Mouse (Mus musculus) forebrain, postnatal 0 days (tissue): ENCODE measurements around the gene Ppbp. TPM values are rescaled to one million over a fixed set of nuclear protein-coding genes. Genes with fewer than 3 reads are reported as not detected.
A peak's percentile ranks its signal among the peaks of the same experiment; 100 is the strongest.

Experiments
- ATAC-seq: fragments of 200-750 bp; cut with Nextera tagmentation; 2 replicates; pipeline ENCODE4 v1.8.0; 2017; ENCODE audit warnings: mild to moderate bottlenecking, moderate library complexity
- DNase-seq: peaks from one replicate; pipeline ENCODE4 v3.0.0-alpha.2; 2015
- H3K27ac ChIP-seq: fragments of 300-500 bp; sonication (generic); 2 replicates; pipeline ENCODE4 v1.5.1; 2014; ENCODE audit warnings: low read depth, mild to moderate bottlenecking, antibody characterized with exemption, low read length, moderate library complexity, mixed read lengths
- H3K27me3 ChIP-seq: fragments of 300-500 bp; sonication (generic); 2 replicates; pipeline ENCODE4 v1.6.1; 2014; ENCODE audit warnings: mild to moderate bottlenecking, low read length, mixed read lengths; ENCODE audit not compliant: insufficient read depth
- H3K36me3 ChIP-seq: fragments of 300-500 bp; sonication (generic); 2 replicates; pipeline ENCODE4 v1.6.1; 2014; ENCODE audit warnings: mild to moderate bottlenecking, moderate library complexity; ENCODE audit not compliant: insufficient read depth
- H3K4me1 ChIP-seq: fragments of 300-500 bp; sonication (generic); 2 replicates; pipeline ENCODE4 v1.6.1; 2014; ENCODE audit warnings: antibody characterized with exemption; ENCODE audit not compliant: insufficient read depth
- H3K4me2 ChIP-seq: fragments of 300-500 bp; sonication (generic); 2 replicates; pipeline ENCODE4 v1.6.1; 2014; ENCODE audit warnings: low read depth, mild to moderate bottlenecking, moderate library complexity
- H3K4me3 ChIP-seq: fragments of 300-500 bp; sonication (generic); 2 replicates; pipeline ENCODE4 v1.5.1; 2014; ENCODE audit warnings: low read depth, low read length, mixed read lengths
- H3K9ac ChIP-seq: fragments of 300-500 bp; sonication (generic); 2 replicates; pipeline ENCODE4 v1.6.1; 2014; ENCODE audit warnings: mild to moderate bottlenecking
- H3K9me3 ChIP-seq: fragments of 300-500 bp; sonication (generic); 2 replicates; pipeline ENCODE4 v1.6.1; 2016; ENCODE audit warnings: low read length
- CTCF ChIP-seq: sonication (generic); IDR thresholded peaks from 2 replicates; pipeline ENCODE4 v1.5.1; 2016; ENCODE audit warnings: antibody characterized with exemption, control low read depth, low read depth
- WGBS: fragments of 180-500 bp; shearing (Covaris S2); extraction: QIAGEN DNeasy Blood & Tissue Kit; methylation state at CpG from one replicate; pipeline ENCODE4 v1.1.7; 2014; 5-methylcytosine and 5-hydroxymethylcytosine counted together
- polyA plus RNA-seq: library from polyadenylated mRNA; unstranded; fragments of >200 nt; fragmentation: Nextera tagmentation; extraction: Ambion mirVana; gene quantifications from 2 replicates; pipeline ENCODE4 v1.2.1, GENCODE M21; 2015
- total RNA-seq: library from RNA; depleted of rRNA; stranded (reverse); fragments of >200 nt; gene quantifications from 2 replicates; pipeline ENCODE4 v1.2.3, GENCODE M21; 2014; rRNA removed

The Ppbp gene
- total RNA-seq, result 0.23 and 0.43 TPM in 2 replicates
- polyA plus RNA-seq, result 0.21 and 0.28 TPM in 2 replicates

DNA sequence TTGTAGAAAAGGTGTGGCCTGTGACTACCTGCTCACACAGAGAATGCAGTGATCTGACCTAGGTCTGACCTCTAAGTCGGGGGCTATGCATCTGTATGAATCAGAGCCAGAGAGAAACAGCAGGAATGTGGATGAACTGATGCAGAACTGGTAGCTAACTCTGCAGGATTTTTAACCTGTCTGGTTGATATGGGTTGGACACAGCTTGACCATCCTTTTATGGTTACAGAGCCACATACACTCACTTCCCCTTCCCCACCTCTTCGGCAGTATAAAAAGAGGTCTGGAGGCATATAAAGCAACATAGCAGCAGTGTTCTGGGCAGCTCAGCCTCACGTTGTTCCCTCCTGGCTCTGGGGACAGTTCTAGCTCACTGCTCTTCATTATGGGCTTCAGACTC, at the start of gene Ppbp:
Ppbp (plus strand) TSS at position 301 of the 400 bp plus-strand sequence.
- Histone ChIP-seq H3K4me2 (no peak within 1 kb of the TSS), H3K27ac (no peak within 1 kb of the TSS), H3K9ac (no peak within 1 kb of the TSS), H3K4me1 (no peaks in the 10 kb centered on the region), H3K9me3 (no peaks in the 10 kb centered on the region), H3K4me3 (no peak within 1 kb of the TSS), H3K36me3 (no peaks in the 10 kb centered on the region), H3K27me3 (no peaks in the 10 kb centered on the region)
- ATAC-seq (no peak), DNase-seq (no peak)
- no peak for TF ChIP-seq CTCF
- 72% methylated on average over 3 of the region's 3 CpGs for WGBS

DNA sequence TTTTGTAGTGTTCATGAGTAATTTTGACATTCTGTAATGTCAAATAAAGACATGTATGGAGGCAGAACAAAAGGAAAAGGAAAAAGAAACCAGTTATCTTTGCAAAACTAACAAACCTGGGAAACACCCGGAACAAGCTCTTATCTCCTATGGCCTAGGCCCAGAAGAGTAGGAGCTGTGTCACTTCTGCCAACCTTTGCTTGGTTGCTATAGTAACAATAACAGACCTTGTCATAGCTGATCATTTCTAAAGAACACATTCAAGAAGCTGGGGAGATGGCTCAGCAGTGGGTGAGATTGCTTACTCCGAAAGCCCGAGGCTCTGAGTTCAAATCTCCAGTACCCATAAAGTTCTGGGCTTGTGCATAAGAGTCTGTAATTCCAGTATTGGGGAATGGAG, 45.7 kb upstream of the Ppbp start:
- WGBS, result 88% methylated on average over 3 of the region's 3 CpGs

GRCm38 (mm10) chr5:90728254-90728653, 40.1 kb upstream of the Ppbp start:
- Histone ChIP-seq H3K4me3 (no peak overlapping the region), H3K9ac (no peak overlapping the region), H3K9me3 (no peaks in the 10 kb centered on the region), H3K36me3 (no peaks in the 10 kb centered on the region), H3K27me3 (no peaks in the 10 kb centered on the region), H3K4me2 (no peak overlapping the region), H3K27ac (no peak overlapping the region), H3K4me1 (no peaks in the 10 kb centered on the region)
- no peak for TF ChIP-seq CTCF
- DNase-seq (no peak), ATAC-seq (no peak)
- WGBS, result 78% methylated on average over 3 of the region's 3 CpGs

More for the DNA sequence above, 45.7 kb upstream of the Ppbp start:
- no peak for TF ChIP-seq CTCF
- Histone ChIP-seq H3K4me1 (no peaks in the 10 kb centered on the region), H3K27me3 (no peaks in the 10 kb centered on the region), H3K4me2 (no peak overlapping the region), H3K27ac (no peak overlapping the region), H3K36me3 (no peaks in the 10 kb centered on the region), H3K9me3 (no peaks in the 10 kb centered on the region), H3K9ac (no peak overlapping the region), H3K4me3 (no peak overlapping the region)
- ATAC-seq, result no peak
- no peak for DNase-seq

DNA sequence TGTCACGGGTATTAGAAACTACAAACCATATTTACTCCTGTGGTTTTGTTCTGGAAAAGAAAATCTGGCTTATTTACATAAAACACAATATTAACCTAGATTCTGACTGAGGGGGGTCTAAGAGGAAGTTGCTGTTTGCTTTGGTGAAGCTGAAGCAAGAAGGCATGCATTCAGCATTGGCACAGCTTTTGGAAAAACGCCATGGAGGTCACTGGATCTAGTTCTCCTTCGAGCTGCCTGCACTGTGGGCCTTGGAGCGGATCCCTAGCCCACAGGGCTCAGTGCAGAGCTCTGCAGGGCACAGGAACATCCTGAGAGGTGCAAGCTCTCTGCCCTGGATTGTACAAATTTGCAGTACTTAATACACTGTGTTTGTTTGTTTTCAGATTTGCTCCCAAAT, 36.8 kb upstream of the Ppbp start:
- Histone ChIP-seq H3K27ac (no peak overlapping the region), H3K9ac (no peak overlapping the region), H3K4me3 (no peak overlapping the region), H3K9me3 (no peaks in the 10 kb centered on the region), H3K27me3 (no peaks in the 10 kb centered on the region), H3K4me2 (no peak overlapping the region), H3K36me3 (no peaks in the 10 kb centered on the region), H3K4me1 (no peaks in the 10 kb centered on the region)
- no peak for ATAC-seq
- no peak for DNase-seq
- WGBS, result 68% methylated on average over 4 of the region's 4 CpGs
- no peak for TF ChIP-seq CTCF

DNA sequence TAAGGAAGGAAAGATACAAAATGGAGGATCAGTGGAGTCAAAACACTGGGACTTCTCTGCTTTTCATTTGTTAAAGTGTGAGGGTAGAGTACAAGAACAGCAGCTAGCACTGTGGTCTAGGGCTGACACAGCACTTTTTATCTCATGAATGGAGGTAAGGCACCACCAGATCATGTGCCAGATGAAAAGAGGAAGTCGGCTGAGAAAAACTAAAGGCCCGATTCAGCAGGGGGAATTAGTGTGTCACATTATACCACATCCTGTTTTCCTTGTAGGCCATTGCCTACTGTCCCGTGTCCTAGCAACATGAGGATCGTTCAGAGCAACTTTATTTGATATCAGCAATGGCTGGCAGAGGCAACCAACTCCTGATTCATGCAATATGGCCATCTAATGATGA, 26.3 kb upstream of the Ppbp start:
- DNase-seq (no peak), ATAC-seq (no peak)
- H3K4me3 ChIP-seq, result no peak overlapping the region
- no peak overlapping the region for H3K9ac ChIP-seq
- H3K27me3 ChIP-seq, result no peaks in the 10 kb centered on the region
- H3K27ac ChIP-seq, result no peak overlapping the region
- H3K36me3 ChIP-seq, result no peaks in the 10 kb centered on the region
- no peaks in the 10 kb centered on the region for H3K4me1 ChIP-seq
- no peak overlapping the region for H3K4me2 ChIP-seq
- WGBS, result 73% methylated on average over 4 of the region's 4 CpGs
- TF ChIP-seq CTCF, result no peak
- no peaks in the 10 kb centered on the region for H3K9me3 ChIP-seq

DNA sequence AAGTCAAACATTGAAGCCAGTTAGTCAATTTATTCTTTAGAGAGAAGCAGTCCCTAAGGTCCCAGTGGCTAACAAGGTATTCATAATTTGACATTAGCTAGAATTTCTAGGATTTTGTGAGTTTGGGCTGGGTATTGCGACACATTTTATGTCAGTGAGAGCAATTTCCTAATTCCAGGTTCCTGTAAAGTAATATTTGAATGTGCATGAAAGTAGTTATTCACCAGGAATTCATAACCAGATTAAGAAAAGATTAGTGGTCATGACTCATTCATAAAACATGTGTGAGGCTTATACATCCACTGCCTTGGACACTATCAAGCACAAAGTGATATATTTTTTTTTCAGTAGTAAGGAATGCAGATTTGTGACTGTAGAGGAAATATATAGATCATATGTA, 14.4 kb upstream of the Ppbp start:
- no peak for ATAC-seq
- Histone ChIP-seq H3K9me3 (no peaks in the 10 kb centered on the region), H3K4me2 (no peak overlapping the region), H3K27me3 (peaks cover 2% of the 10 kb centered on the region; the same call in 1 of the 2 replicates), H3K9ac (no peak overlapping the region), H3K4me1 (no peaks in the 10 kb centered on the region), H3K36me3 (no peaks in the 10 kb centered on the region), H3K4me3 (no peak overlapping the region), H3K27ac (no peak overlapping the region)
- TF ChIP-seq CTCF, result no peak
- no peak for DNase-seq
- 98% methylated on average over 1 of the region's 1 CpGs for WGBS

DNA sequence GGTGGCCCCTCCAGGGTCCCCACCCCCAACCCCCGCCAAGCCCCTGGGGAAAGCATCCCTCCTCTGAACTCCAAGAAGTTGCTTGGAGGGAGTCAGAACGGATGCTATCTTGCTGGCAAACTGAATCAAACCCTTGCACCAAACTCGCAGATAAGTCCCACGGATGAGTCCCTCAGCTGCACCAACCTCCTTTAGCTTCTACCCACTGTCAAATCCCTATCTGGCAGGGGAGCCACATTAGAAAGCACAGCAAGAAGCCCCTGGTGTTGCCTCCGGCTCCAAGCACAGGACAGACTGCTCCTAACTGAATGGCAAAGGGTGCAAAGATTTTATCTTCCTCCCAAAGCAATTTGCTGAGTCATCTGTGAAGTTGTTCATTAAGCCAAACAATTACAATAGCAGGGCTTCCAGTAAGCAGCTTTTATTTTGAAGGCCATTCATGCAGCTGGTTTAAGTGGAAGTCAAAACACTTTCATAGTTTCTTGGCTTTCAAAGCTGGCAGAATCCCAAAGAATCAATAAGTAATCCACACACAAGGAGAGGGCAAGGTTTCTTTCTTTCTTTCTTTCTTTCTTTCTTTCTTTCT, 10.2 kb upstream of the Ppbp start:
- 42% methylated on average over 5 of the region's 5 CpGs for WGBS
- Histone ChIP-seq H3K9me3 (no peaks in the 10 kb centered on the region), H3K4me3 (no peak overlapping the region), H3K36me3 (no peaks in the 10 kb centered on the region), H3K27ac (no peak overlapping the region), H3K27me3 (peaks cover 6% of the 10 kb centered on the region; the same call in 1 of the 2 replicates), H3K4me1 (0 out of 2 replicates have a peak, but pooled peaks cover 3% of the 10 kb centered on the region), H3K9ac (no peak overlapping the region), H3K4me2 (no peak overlapping the region)
- peak; percentile 21 for DNase-seq
- peak; percentile 40; the same call in 1 of the 2 replicates for ATAC-seq
- no peak for TF ChIP-seq CTCF
